Mouse (Mus musculus) urinary bladder, postnatal 36 days (tissue): ENCODE data around the gene Acp4.
"Not testable (repeated sequence)": the region's sequence is repeated elsewhere in the genome, so short reads cannot be mapped to it uniquely, and the experiment has no call there.

Source experiments
- DNase-seq, 2 experiments: peaks; one replicate each; pipeline ENCODE4 v3.0.0; 2022; ENCODE audit warnings: low spot score in 2 of 2, mixed read lengths in 1 of 2

Gene Acp4

GRCm38 (mm10) chr7:44262791-44263643 lies 5.8 kb upstream of the Acp4 start:
- DNase-seq: peak; percentile 93

- no peak for DNase-seq
Measured at GRCm38 (mm10) chr7:44261147-44261546, 4.0 kb upstream of the Acp4 start, which contains the start of gene Gm15517. Gene Gm15517, plus strand, starts transcription at chr7:44261447.

- DNase-seq: no peak
Measured at GRCm38 (mm10) chr7:44260410-44260809, 3.2 kb upstream of the Acp4 start.

- no peak for DNase-seq
Measured at GRCm38 (mm10) chr7:44254930-44255329, 2.2 kb downstream of the Acp4 start.

GRCm38 (mm10) chr7:44253023-44253616 lies 4.1 kb downstream of the Acp4 start:
- no peak for DNase-seq

DNA sequence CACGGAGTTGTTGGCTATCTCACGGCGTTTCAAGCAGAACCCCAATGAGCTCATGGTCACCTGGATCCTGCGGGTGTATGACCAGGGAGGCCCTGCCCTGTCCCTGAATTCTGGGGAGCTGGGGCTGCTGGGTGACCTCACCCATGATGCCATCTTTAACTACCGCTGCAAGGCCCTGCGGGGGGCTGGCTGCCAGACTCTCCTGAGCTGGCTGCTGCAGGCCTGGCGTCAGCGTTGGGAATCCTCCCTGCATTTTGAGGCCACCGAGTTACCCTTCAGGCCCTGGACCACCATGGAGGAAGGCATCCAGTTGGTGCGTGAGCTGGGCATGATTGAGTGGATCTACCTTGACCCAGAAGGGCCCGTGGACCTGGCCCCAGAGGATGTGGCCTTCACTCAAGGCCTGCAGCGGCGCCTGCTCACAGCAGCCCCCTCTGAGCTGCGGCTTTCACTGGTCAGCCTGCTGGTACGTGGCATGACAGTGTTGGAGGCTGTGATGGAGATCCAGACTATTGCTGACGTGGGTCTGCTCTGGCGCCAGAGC lies 6.4 kb downstream of the Acp4 start:
- not testable (repeated sequence) for DNase-seq

GRCm38 (mm10) chr7:44249248-44249647 lies 7.9 kb downstream of the Acp4 start:
- DNase-seq: no peak

GRCm38 (mm10) chr7:44247971-44248370 lies 9.2 kb downstream of the Acp4 start:
- DNase-seq: no peak

DNA sequence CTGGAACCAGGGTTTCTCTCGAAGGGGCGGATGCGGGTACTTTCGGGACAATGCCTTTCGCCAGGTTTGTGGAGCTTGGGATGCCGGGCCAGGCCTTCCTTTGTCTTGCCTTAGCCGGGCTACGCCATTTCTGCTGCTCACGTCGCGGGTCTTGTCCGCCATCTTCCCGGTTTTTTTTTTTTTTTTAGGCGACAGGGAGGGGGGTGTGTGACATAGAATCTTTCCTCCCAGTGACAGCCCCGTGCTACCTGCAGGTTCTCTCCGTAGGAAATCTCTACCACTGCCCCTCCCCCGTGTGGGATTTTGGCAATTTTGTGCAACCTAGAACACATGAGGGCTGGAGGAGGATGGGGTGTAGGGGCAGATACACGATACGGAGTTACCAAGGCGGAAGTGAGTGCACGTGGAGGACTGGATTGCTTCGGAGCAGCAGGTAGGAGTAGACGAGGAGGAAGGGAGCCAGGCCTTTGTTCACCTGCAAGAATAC lies 10.2 kb downstream of the Acp4 start:
- peak in 1 of 2 experiments; percentile 31 for DNase-seq

- peak; percentile 87 to 89 for DNase-seq
Measured at GRCm38 (mm10) chr7:44246055-44246983, 10.9 kb downstream of the Acp4 start, which contains the start of the genes 1700028J19Rik and 2410002F23Rik. Gene 1700028J19Rik, minus strand, starts transcription at chr7:44246695. Gene 2410002F23Rik, plus strand, starts transcription at chr7:44246722.

DNA sequence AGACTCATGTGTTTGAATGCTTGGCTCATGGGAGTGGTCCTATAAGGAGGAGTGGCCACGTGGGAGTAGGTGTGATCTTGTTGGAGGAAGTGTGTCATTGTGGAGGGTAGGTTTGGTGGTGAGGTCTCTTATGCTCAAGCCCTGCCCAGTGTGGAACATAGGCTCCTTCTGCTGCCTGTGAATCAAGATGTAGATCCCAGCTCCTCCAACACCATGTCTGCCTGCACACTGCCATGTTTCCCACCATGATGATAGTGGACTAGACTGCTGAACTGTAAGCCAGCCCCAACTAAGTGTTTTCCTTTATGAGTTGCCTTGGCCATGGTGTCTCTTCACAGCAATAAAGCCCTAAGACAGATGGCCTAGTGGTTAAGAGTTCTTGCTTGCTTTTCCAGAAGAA lies 13.1 kb downstream of the Acp4 start:
- DNase-seq: no peak

DNA sequence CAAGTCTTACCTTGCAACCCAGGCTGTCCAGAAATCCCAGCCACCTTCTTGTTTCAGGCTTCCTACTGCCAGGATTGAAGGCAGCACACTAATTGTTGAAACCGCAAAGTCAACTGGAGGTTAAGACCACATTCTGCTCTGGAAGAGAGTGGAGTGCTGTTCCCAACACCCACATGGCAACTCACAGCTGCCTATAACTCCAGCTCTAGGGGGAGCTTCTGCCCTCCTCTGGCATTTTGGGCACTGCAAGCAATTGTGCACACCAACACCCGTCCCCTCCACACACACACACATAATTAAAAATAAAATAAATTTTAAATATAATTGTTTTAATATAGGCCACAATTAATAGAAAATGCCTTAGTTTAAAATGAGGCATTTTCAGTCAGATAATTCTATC lies 16.0 kb downstream of the Acp4 start:
- DNase-seq: no peak

GRCm38 (mm10) chr7:44240712-44241111 lies 16.5 kb downstream of the Acp4 start:
- no peak for DNase-seq

- no peak for DNase-seq
Measured at GRCm38 (mm10) chr7:44239913-44240312, 17.3 kb downstream of the Acp4 start.

GRCm38 (mm10) chr7:44235909-44236308 lies 21.3 kb downstream of the Acp4 start, which contains the start of gene Gm36864:
Gene Gm36864, plus strand, starts transcription at chr7:44236177.
- DNase-seq: no peak

GRCm38 (mm10) chr7:44225076-44225475 lies 32.1 kb downstream of the Acp4 start, which contains the start of gene Klk1:
Gene Klk1, plus strand, starts transcription at chr7:44225360.
- DNase-seq: no peak

DNA sequence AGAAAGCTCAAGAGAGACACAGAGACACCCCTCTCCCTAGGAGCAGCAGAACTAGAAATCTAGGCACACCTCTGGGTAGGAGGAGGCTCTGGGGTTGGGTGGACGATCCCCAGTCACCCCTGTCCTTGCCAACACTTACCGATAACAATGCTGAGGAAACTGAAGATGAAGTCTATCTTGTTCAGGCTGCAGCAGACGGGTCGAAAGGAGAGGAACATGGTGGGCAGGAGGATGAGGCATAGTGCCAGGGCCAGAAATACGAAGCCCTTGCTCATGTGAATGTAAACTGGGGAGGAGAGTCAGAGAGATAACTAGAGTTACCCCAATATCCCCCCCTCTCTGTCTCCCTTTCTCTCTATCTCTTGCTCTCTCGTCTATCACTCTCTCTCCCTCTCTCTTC lies 34.8 kb downstream of the Acp4 start:
- not testable (repeated sequence) for DNase-seq

- DNase-seq: not testable (repeated sequence)
Measured at GRCm38 (mm10) chr7:44221601-44222000, 35.6 kb downstream of the Acp4 start.

GRCm38 (mm10) chr7:44215645-44216044 lies 41.5 kb downstream of the Acp4 start, which contains the start of gene Klk1b5:
Gene Klk1b5, plus strand, starts transcription at chr7:44215945.
- DNase-seq: no peak

- no peak for DNase-seq
Measured at GRCm38 (mm10) chr7:44208307-44208706, 48.9 kb downstream of the Acp4 start.

DNA sequence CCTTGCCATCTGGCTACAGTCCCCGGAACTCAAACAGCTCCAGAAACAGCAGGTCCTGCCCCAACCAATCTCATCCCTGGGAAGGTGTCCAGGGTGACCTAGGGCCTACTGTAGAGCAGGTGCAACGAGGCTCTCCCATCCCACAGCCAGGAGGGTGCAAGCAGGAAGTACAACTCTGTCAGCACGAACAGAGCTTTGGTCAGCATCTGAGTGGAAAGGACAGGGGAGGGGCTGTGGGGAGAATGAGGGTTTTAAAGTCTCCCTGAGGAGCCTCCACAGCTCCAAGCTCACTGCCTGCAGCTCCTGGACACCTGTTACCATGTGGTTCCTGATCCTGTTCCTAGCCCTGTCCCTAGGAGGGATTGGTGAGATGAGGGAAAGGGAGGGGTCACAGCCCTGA lies 50.0 kb downstream of the Acp4 start, which contains the start of gene Klk1b4:
Gene Klk1b4 (plus strand): TSS at position 301 of the 400 bp plus-strand sequence.
- not testable (repeated sequence) for DNase-seq
